Mouse (Mus musculus): ENCODE measurements around the gene Enah.

The Enah gene

DNA sequence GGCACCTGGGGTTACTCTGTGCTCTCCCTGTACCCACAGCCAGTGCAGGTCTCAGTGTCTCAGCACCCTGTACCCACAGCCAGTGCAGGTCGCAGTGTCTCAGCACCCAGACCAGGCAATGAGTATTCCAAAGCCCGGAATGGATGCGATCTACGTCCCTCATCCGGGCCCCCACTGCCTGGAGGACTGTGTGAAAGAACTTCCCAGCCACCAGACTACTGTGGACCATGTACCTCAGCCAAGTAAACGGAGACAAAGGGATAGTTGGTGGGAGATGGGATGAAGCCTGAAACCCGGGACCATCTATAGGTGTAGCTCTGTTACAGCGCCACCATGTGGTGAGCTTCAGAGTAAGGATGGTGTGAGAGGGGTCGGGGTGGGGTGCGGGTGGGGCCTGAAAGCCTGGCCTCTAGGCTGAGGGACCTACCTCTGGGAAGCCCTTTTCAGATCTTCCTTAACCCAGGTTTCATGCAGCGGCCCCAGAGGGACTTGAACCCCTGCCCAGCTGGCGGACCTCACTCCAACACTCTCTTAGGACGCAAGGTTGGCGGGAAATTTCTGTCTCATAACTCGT lies 139.0 kb downstream of the Enah start:
- in situ Hi-C loops (cut with MboI, MseI) = loop anchor here (5.0 to 10.0 kb wide), 4 partner anchors 39 to 664 kb away; partner anchors contain the start of gene Lbr (in 1 of the 2)

DNA sequence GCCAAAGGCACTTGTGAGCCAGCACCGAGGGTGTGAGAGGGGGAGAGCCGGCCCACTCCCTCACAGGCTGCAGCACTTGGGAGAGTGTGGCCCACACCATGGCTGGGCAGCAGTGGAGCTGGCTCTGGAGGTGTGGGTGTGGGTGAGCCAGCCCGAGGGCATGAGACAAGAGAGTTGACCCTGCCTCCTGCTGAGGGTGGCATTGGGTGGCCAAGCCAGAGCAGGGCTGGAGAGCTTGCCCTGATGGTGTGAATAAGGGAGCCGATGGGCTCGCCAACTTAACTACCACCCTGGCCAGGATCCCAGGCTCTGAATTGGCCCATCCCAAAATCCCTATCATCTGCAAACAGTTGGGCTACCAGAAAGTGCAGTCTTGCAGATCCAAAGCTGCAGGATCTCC lies 141.4 kb downstream of the Enah start:
- in situ Hi-C loops (cut with MboI, MseI) = loop anchor here in 1 of 2 experiments (5.0 kb wide), 1 partner anchor 146 kb away; no protein-coding TSS in a partner anchor

DNA sequence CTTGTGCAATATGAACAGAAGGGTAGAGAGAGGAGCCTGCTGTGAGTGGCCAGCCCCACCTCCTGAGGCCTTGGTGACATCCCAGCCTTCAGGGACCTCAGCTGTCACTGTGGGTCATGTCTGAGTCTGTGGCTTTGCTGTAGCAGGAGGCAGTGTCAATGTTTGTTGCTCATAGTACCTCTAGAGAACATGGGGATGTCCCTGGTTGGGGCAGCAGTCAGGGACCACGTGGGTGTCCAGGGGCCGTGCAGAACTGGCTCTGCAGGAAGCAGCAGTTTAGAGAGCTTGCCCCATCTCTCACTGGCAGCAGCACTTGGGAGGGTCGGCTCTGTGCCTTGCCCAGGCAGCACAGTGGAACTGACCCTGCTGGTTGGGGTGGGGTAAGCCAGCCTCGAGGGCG lies 142.7 kb downstream of the Enah start:
- in situ Hi-C loops (cut with MboI, MseI) = loop anchor here in 1 of 2 experiments (5.0 kb wide), 1 partner anchor 145 kb away; no protein-coding TSS in a partner anchor

GRCm38 (mm10) chr1:181876656-181877055 lies 143.1 kb downstream of the Enah start:
- in situ Hi-C loops (cut with MboI, MseI) = loop anchor here in 1 of 2 experiments (5.0 kb wide), 1 partner anchor 144 kb away; no protein-coding TSS in a partner anchor

DNA sequence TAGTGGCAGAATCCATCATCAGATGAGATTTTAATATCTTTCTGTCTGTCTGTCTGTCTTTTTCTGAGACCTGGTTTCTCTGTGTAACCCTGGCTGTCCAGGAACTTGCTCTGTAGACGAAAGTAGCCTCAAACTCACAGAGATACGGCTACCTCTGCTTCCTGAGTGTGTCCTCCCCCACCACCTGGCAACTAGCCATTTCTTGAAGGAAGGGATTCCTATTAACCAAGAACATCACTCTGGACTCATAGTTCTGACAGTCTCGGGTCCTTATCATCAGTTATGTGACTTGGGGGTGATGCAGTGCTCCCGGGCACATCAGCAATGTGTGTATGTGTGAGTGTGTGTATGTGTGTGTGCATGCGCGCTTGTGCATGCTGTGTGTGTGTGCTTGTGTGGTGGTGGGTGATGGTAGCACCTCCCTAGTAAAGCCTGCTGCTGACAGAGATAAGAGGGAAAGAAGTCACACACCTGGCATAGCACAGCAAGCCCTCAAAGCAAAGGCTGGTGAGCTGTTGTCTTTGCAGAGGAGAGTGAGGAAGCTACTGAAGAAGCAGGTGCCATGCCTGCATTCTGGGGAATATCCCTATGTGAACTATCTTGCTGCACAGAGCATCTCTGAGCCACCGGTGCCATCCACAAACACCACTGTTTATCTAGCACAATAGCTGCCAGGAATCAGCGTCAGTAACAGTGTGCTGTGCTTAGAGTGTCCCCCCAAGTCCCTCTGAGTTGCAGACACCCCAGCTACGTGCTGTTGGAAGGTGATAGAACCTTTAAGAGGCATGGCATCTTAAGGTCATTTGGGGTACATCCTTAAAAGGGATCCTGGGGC lies 146.5 kb downstream of the Enah start:
- in situ Hi-C loops (cut with MboI, MseI) = no loop called here

- in situ Hi-C loops (cut with MboI, MseI) = no loop called here
Observed at GRCm38 (mm10) chr1:181872639-181873038, 147.2 kb downstream of the Enah start.

DNA sequence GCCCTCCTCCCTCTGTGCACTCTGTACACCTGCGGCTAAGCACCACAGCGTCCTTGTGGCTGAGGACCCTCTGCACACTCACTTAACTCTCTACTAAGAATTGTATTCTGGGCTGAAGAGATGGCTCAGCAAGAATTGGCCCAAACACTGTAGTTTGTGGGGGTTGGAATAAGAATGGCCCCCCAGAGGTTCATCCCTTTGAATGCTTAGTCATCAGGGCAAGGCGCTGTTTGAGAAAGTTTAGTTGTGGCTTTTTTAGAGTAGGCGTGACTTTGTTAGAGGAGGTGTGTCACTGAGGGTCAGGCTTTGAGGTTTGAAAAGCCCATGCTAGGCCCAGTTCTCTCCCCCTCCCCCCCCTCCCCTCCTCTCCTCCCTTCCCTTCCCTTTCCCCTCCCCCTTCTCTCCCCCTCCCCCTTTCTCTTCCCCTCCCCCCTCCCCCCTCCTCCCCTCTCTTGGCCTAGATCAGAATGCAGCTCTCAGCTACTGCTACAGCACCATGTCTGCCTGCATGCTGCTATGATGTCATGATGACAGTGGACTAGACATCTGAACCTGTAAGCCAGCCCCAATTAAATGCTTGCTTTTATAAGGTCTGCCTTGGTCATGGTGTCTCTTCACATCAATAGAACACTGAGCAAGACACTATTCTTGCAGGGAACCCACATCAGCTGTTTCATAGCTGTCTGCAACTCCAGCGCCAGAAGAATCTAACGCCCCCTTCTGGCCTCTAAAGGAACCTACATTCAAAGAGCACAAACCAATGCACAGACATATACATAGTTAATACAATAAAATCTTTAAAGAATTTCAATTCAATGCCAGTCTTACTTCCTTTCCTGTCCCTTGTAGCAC lies 153.1 kb downstream of the Enah start:
- in situ Hi-C loops (cut with MboI, MseI) = no loop called here

DNA sequence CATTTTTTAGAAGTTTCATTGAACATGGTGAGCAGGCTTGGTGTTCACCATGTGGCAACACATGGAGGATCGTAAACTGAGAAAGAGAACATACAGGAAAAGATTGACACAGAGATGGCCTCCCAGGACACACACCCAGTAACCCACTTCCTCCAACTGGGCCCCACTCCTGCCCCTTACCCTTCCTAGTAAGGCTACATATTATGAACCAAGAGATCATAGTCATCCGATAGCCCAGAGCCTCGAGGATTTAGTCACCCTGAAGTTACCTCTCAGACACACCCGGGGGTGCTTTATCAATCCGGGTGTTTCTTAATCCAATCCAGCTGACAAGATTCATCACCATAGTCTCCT lies 153.9 kb downstream of the Enah start:
- in situ Hi-C loops (cut with MboI, MseI) = no loop called here

DNA sequence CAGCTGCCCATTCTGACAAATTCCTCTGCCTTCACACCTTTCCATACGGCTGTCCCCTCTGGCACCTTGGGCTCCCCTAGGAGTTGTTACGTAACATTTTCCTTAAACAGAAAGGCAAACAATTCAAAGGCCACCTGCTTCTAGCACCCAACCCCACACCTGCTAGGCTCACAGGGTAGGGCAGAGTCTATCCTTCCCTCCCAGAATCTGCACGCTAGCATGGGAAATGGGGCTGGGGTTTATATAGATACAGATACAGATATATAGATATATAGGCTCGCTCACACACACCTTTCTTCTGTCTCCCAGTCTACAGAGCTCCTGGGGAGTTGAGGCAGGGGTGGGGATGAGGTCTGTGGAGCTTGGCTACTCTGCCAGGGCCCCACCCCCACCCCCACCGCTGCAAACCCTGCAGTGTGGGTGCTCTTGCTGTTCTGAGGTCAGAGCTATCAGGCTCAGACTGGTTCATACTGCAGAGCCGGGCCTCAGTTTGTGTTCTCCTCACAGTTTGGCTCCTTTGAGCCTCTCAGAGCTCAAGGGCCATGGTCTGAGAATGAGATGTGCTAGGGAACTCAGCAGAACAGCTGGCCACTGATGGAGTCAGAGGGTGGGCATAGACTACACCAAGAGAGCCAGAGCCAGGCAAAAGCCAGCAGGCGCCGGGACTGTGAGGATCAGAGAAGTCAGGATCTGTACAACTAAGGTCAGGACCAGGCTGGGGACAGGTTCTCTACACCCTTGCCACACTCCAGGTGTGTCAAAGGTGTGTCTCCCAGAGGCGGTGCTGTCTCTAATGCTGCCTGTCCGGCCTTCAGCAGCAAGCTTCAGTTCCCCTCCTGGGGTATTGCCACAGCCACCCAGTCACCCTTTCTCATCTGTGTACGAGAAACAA lies 154.6 kb downstream of the Enah start:
- in situ Hi-C loops (cut with MboI, MseI) = loop anchor here in 1 of 2 experiments (5.0 kb wide), 1 partner anchor 38 kb away; no protein-coding TSS in a partner anchor

DNA sequence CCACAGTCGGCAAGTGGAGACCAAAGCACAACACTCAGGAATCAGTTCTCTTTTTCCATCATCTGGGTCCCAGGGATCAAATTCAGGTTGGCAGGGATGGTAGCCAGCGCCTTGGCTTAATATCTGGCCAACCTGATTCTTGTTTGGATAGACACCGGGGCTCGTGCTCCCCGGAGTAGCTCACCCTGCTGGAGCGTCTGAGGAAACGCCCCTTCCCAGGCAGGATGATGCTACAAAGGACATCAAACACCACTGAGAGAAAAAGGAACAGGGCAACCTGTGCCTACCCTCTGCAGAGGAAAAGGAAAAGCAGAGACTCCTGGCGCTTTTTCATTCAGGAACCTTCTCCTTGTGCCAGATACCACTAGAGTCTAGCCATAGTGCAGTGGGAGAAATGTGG lies 156.4 kb downstream of the Enah start:
- in situ Hi-C loops (cut with MboI, MseI) = loop anchor here in 1 of 2 experiments (5.0 kb wide), 1 partner anchor 36 kb away; no protein-coding TSS in a partner anchor

GRCm38 (mm10) chr1:181862676-181863374 lies 157.0 kb downstream of the Enah start:
- in situ Hi-C loops (cut with MboI, MseI) = loop anchor here in 1 of 2 experiments (5.0 kb wide), 1 partner anchor 36 kb away; no protein-coding TSS in a partner anchor

DNA sequence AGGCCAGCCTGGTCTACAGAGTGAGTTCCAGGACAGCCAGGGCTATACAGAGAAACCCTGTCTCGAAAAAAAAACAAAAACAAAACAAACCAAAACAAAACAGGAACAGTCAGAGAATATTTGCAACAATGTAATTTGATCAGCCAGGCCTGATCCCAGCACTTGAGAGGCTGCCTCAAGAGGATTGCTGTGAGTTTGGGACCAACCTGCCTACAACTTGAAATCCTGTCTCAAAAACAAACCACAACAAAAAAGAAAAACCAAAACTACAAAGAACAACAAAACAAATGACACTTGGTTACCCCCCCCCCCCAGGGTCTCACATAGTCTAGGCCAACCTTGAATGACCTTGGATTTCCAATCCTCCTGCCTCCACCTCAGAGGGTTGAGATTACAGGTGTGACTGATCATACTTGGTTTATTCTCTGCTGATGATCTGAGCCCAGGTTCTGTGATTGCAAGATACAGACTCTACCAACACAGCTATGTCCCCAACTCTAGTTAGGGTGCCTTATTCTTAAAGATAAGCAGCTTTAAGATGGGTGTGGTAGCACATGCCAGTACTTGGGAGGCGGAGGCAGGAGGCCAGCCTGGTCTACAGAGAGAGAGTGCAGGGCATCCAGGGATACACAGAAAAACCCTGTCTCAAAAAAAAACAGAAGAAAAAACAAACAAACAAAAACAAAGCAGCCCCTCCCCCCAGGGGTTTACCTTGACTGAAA lies 158.4 kb downstream of the Enah start:
- in situ Hi-C loops (cut with MboI, MseI) = loop anchor here in 1 of 2 experiments (5.0 kb wide), 1 partner anchor 34 kb away; no protein-coding TSS in a partner anchor

GRCm38 (mm10) chr1:181860659-181861058 lies 159.1 kb downstream of the Enah start:
- in situ Hi-C loops (cut with MboI, MseI) = loop anchor here in 1 of 2 experiments (5.0 kb wide), 1 partner anchor 33 kb away; no protein-coding TSS in a partner anchor

DNA sequence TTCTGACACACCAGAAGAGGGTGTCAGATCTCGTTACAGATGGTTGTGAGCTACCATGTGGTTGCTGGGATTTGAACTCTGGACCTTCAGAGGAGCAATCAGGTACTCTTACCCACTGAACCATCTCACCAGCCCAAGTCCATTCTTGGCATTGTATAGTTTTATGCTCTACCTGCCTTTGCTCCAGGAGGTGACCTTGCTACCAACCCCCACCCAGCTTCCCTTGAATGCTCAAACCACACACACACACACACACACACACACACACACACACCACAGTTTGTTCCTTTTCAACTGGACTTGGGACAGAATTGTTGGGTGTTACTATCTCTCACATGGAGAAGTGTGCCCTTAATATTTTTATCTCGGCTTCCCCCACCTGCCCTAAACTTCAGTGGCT lies 163.5 kb downstream of the Enah start:
- in situ Hi-C loops (cut with MboI, MseI) = no loop called here

DNA sequence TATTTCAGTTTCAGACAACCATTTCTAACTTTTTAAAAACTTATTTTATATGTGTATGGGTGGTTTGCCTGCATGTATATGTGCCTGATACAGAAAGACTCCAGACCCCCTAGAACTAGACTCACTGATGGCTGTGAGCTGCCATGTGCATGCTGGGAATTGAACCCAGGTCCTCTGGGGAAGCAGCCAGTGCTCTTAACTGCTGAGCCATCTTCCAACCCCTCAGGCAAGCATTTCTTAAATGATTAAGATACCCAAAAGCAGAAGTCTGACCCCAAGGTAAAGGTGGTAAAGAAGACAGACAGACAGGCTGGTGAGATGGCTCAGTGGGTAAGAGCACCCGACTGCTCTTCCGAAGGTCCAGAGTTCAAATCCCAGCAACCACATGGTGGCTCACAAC lies 165.0 kb downstream of the Enah start:
- in situ Hi-C loops (cut with MboI, MseI) = no loop called here

DNA sequence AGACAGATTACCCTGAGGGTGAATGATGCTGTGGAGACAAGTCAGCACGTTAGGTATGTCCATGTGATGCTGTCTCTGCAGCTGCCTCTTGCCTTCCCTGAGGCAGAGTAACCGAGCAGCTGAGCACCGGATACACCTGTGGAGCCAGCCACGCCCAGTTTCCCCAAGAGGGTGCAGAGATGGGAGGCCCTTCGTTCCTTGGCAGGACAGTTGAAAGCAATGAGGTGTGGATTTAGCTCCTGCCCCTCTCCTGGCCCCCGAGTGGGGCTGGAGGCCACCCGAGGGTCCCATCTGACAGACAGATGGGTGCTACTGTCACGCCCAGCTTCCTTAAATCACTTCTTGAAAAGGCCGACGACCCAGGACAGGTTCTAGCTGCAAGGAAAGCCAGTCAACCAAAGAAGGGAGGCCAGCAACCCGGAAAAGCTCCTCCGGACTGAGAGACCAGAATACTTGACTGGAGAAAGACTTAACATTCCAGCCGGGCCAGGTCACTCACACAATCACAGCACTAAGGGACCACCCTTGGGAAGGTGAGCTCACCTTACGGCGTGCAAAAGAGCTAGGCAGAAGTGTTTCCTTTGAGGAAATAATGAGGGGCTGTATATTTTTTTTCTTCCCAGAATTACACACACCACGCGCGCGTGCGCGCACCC lies 166.6 kb downstream of the Enah start:
- in situ Hi-C loops (cut with MboI, MseI) = no loop called here

DNA sequence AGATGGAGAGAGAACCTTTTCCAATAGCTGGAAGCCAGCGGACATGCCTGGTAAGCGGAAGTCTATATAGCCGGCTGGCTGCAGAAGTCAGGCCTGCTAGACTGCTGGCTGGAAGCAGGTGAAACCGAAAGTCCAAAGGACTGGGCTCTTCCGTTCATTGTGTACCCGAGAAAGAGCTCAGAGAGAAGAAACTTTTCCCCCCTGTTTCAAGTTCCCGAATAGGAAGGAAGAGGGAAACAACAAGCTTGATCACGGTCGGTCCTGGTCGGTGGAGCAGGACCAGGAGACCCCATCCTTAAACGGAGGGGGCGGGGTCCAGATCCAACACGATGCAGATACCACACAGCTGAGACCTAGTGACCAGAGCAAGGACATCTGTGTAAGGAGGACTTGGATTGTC lies 167.3 kb downstream of the Enah start:
- in situ Hi-C loops (cut with MboI, MseI) = no loop called here

GRCm38 (mm10) chr1:181851521-181852310 lies 168.1 kb downstream of the Enah start:
- in situ Hi-C loops (cut with MboI, MseI) = no loop called here
